Mouse (Mus musculus) heart, postnatal 0 days (tissue): ENCODE measurements at regions not wholly inside any gene's neighbourhood (a gene's known extent, or its start where the extent isn't known, plus 50 kb on each side); places are given as distances from the start of the nearest gene placed in this dataset.

Experiments
- ATAC-seq: fragments of 200-750 bp; cut with Nextera tagmentation; 2 replicates; pipeline ENCODE4 v1.8.0; 2017; ENCODE audit warnings: low read depth, moderate number of reproducible peaks, moderate library complexity; ENCODE audit not compliant: insufficient read depth
- DNase-seq: peaks from one replicate; pipeline ENCODE4 v3.0.0-alpha.2; 2016; ENCODE audit warnings: low spot score
- H3K27ac ChIP-seq: fragments of 300-500 bp; sonication (generic); 2 replicates; pipeline ENCODE4 v1.5.1; 2014; ENCODE audit warnings: low read depth, mild to moderate bottlenecking
- H3K27me3 ChIP-seq: fragments of 300-500 bp; sonication (generic); 2 replicates; pipeline ENCODE4 v1.6.1; 2014; ENCODE audit warnings: low read length, mixed read lengths; ENCODE audit not compliant: control insufficient read depth, insufficient read depth
- H3K36me3 ChIP-seq: fragments of 300-500 bp; sonication (generic); replicated peaks from 2 replicates; pipeline ENCODE4 v1.6.1; 2014; ENCODE audit warnings: low read length, mixed read lengths; ENCODE audit not compliant: control insufficient read depth, insufficient read depth
- H3K4me1 ChIP-seq: fragments of 300-500 bp; sonication (generic); 2 replicates; pipeline ENCODE4 v1.6.1; 2014; ENCODE audit warnings: antibody characterized with exemption; ENCODE audit not compliant: control insufficient read depth, insufficient read depth
- H3K4me2 ChIP-seq: fragments of 300-500 bp; sonication (generic); 2 replicates; pipeline ENCODE4 v1.6.1; 2014; ENCODE audit warnings: low read depth, mild to moderate bottlenecking, low read length, moderate library complexity
- H3K4me3 ChIP-seq: fragments of 300-500 bp; sonication (generic); 2 replicates; pipeline ENCODE4 v1.5.1; 2014; ENCODE audit warnings: low read depth, low read length
- H3K9ac ChIP-seq: fragments of 300-500 bp; sonication (generic); replicated peaks from 2 replicates; pipeline ENCODE4 v1.6.1; 2014; ENCODE audit warnings: low read depth, low read length, mixed read lengths
- H3K9me3 ChIP-seq: fragments of 300-500 bp; sonication (generic); replicated peaks from 2 replicates; pipeline ENCODE4 v1.6.1; 2016; ENCODE audit warnings: low read length; ENCODE audit not compliant: control insufficient read depth
- CTCF ChIP-seq: IDR thresholded peaks from 2 replicates; pipeline ENCODE4 v1.5.1; 2016; ENCODE audit warnings: antibody characterized with exemption, control low read depth, low read depth
- EP300 ChIP-seq: IDR thresholded peaks from 2 replicates; pipeline ENCODE4 v1.6.1; 2016; ENCODE audit warnings: antibody characterized with exemption, low read depth
- WGBS: fragments of 180-500 bp; shearing (Covaris S2); extraction: QIAGEN DNeasy Blood & Tissue Kit; methylation state at CpG from one replicate; pipeline ENCODE4 v1.1.7; 2014; 5-methylcytosine and 5-hydroxymethylcytosine counted together

GRCm38 (mm10) chr2:51376597-51376996 lies 227.7 kb upstream of the Rnd3 start:
- H3K27me3 ChIP-seq = no peaks in the 10 kb centered on the region
- DNase-seq = no peak
- no peaks in the 10 kb centered on the region for H3K4me1 ChIP-seq
- no peak for TF ChIP-seq EP300
- TF ChIP-seq CTCF = no peak
- H3K9ac ChIP-seq = no peak overlapping the region
- no peak overlapping the region for H3K4me2 ChIP-seq
- WGBS = 74% methylated on average over 4 of the region's 4 CpGs
- H3K4me3 ChIP-seq = no peak overlapping the region
- H3K9me3 ChIP-seq = no peaks in the 10 kb centered on the region
- ATAC-seq = no peak
- no peaks in the 10 kb centered on the region for H3K36me3 ChIP-seq
- H3K27ac ChIP-seq = no peak overlapping the region

GRCm38 (mm10) chr2:51374636-51375035 lies 225.7 kb upstream of the Rnd3 start:
- H3K27me3 ChIP-seq = no peaks in the 10 kb centered on the region
- ATAC-seq = no peak

GRCm38 (mm10) chr2:51372771-51373170 lies 223.9 kb upstream of the Rnd3 start:
- Histone ChIP-seq H3K27ac (no peak overlapping the region), H3K36me3 (no peaks in the 10 kb centered on the region), H3K27me3 (no peaks in the 10 kb centered on the region), H3K4me2 (no peak overlapping the region), H3K4me1 (no peaks in the 10 kb centered on the region), H3K9me3 (no peaks in the 10 kb centered on the region), H3K9ac (no peak overlapping the region), H3K4me3 (no peak overlapping the region)
- ATAC-seq (no peak), DNase-seq (no peak)
- WGBS = 60% methylated on average over 3 of the region's 3 CpGs
- TF ChIP-seq EP300 (no peak), CTCF (no peak)

More at GRCm38 (mm10) chr2:51374636-51375035, 225.7 kb upstream of the Rnd3 start:
- no peaks in the 10 kb centered on the region for H3K36me3 ChIP-seq
- TF ChIP-seq CTCF = no peak
- TF ChIP-seq EP300 = no peak
- no peak overlapping the region for H3K4me3 ChIP-seq
- no peak overlapping the region for H3K9ac ChIP-seq
- WGBS = 84% methylated on average over 6 of the region's 6 CpGs
- H3K9me3 ChIP-seq = no peaks in the 10 kb centered on the region
- DNase-seq = no peak
- no peaks in the 10 kb centered on the region for H3K4me1 ChIP-seq
- H3K27ac ChIP-seq = no peak overlapping the region
- no peak overlapping the region for H3K4me2 ChIP-seq

GRCm38 (mm10) chr2:51362825-51363616 lies 214.1 kb upstream of the Rnd3 start:
- Histone ChIP-seq H3K27ac (no peak overlapping the region), H3K4me2 (no peak overlapping the region), H3K9ac (no peak overlapping the region), H3K36me3 (no peaks in the 10 kb centered on the region), H3K9me3 (no peaks in the 10 kb centered on the region), H3K4me1 (no peaks in the 10 kb centered on the region), H3K27me3 (no peaks in the 10 kb centered on the region), H3K4me3 (no peak overlapping the region)
- DNase-seq (no peak), ATAC-seq (no peak)
- WGBS = 63% methylated on average over 9 of the region's 9 CpGs
- TF ChIP-seq CTCF (no peak), EP300 (no peak)

- ATAC-seq (no peak), DNase-seq (no peak)
- no peak overlapping the region for H3K4me3 ChIP-seq
- H3K36me3 ChIP-seq = no peaks in the 10 kb centered on the region
- no peak for TF ChIP-seq CTCF
- TF ChIP-seq EP300 = no peak
- H3K9ac ChIP-seq = no peak overlapping the region
- H3K4me1 ChIP-seq = no peaks in the 10 kb centered on the region
- H3K27ac ChIP-seq = no peak overlapping the region
- no peak overlapping the region for H3K4me2 ChIP-seq
- H3K27me3 ChIP-seq = no peaks in the 10 kb centered on the region
- 78% methylated on average over 7 of the region's 7 CpGs for WGBS
- no peaks in the 10 kb centered on the region for H3K9me3 ChIP-seq
These were observed 206.4 kb upstream of the Rnd3 start for GRCm38 (mm10) chr2:51355281-51355680.

- DNase-seq (no peak), ATAC-seq (no peak)
- 87% methylated on average over 4 of the region's 4 CpGs for WGBS
- Histone ChIP-seq H3K4me1 (no peaks in the 10 kb centered on the region), H3K36me3 (no peaks in the 10 kb centered on the region), H3K4me2 (no peak overlapping the region), H3K9ac (no peak overlapping the region), H3K27ac (no peak overlapping the region), H3K27me3 (no peaks in the 10 kb centered on the region), H3K9me3 (no peaks in the 10 kb centered on the region), H3K4me3 (no peak overlapping the region)
- TF ChIP-seq EP300 (no peak), CTCF (no peak)
These were observed 205.9 kb upstream of the Rnd3 start for GRCm38 (mm10) chr2:51354800-51355199.
